8 mouse cellular contexts compared by ENCODE assay signal in genomic region chr7:114874032-114874441, GRCm38 (mm10).
DNase-seq lines count a peak whose midpoint lies in the region; ATAC-seq lines count a peak whose summit lies in the region.

No protein-coding gene starts in this region.

- H3K4me1 ChIP-seq in heart, embryonic 11.5 days (ENCODE audit: control insufficient read depth, insufficient read depth, low read length) = peaks cover 13% of the 10 kb centered on the region

- 31% methylated on average over 6 of the region's 6 CpGs for WGBS in heart, embryonic 11.5 days (ENCODE audit: insufficient replicate concordance)

- no peaks in the 10 kb centered on the region for H3K36me3 ChIP-seq in heart, embryonic 11.5 days (ENCODE audit: control insufficient read depth, insufficient read depth, low read length)

- H3K9ac ChIP-seq in heart, embryonic 11.5 days (ENCODE audit: low read depth, low read length) = no peak overlapping the region

- H3K4me3 ChIP-seq in heart, embryonic 11.5 days (ENCODE audit: low read depth, low read length) = no peak overlapping the region

- no peaks in the 10 kb centered on the region for H3K9me3 ChIP-seq in heart, embryonic 11.5 days (replicated peaks; ENCODE audit: control insufficient read depth, low read length)

- H3K27me3 ChIP-seq in heart, embryonic 11.5 days (ENCODE audit: control insufficient read depth, insufficient read depth, low read length) = no peaks in the 10 kb centered on the region

- intact Hi-C loops in heart, postnatal 25 days (cut with DNase I) = no loop called here

- no peak for ATAC-seq in heart, embryonic 11.5 days (replicated peaks; ENCODE audit: insufficient number of reproducible peaks, low FRiP score, low TSS enrichment)

- no peak overlapping the region for H3K27ac ChIP-seq in heart, embryonic 11.5 days (ENCODE audit: low read depth, low read length)

- DNase-seq in heart, postnatal 25 days (ENCODE audit: low spot score) = no peak
- DNase-seq in 3T3-L1 (ENCODE audit: low read depth, low spot score) = peak; percentile 58
- DNase-seq in adrenal gland, postnatal 36 days = peak; percentile 8 to 30
- peak; percentile 59 for DNase-seq in gastrocnemius, postnatal 25 days
- peak; percentile 61 to 87 for DNase-seq in layer of hippocampus, postnatal 14 days (ENCODE audit: low spot score in 2 of 2)
- peak; percentile 40 to 41 for DNase-seq in right cerebral cortex, adult 2 months (ENCODE audit: low spot score in 2 of 2)
- no peak for DNase-seq in spleen, postnatal 4 days (ENCODE audit: low spot score in 2 of 2)

- peak overlapping the region; percentile 45 for H3K4me2 ChIP-seq in heart, embryonic 11.5 days

Comparison
In these comparisons a context has a peak if more than half of its experiments do, and no peak if none do; other contexts are left out.
1. DNase-seq: peak in 3T3-L1 (single experiment), adrenal gland, postnatal 36 days (2 of 2), gastrocnemius, postnatal 25 days (single experiment), layer of hippocampus, postnatal 14 days (2 of 2) and right cerebral cortex, adult 2 months (2 of 2); none in heart, postnatal 25 days (single experiment) and spleen, postnatal 4 days (0 of 2).